Mouse (Mus musculus) testis, adult 2 months (tissue): ENCODE data around the gene N4bp3. TPM values are rescaled to one million over a fixed set of nuclear protein-coding genes. Genes with fewer than 3 reads are reported as not detected.

Experiments used
- H3K27ac ChIP-seq: fragments of 200-500 bp; 2 replicates; pipeline ENCODE4 v1.5.1; 2012; ENCODE audit warnings: low read depth, low read length; ENCODE audit not compliant: control insufficient read depth, insufficient read depth
- H3K27me3 ChIP-seq: fragments of 200-500 bp; 2 replicates; pipeline ENCODE4 v1.6.1; 2012; ENCODE audit warnings: mild to moderate bottlenecking, low read length, moderate library complexity; ENCODE audit not compliant: control insufficient read depth, insufficient read depth
- H3K36me3 ChIP-seq: fragments of 200-500 bp; 2 replicates; pipeline ENCODE4 v1.6.1; 2012; ENCODE audit warnings: mild to moderate bottlenecking, low read length; ENCODE audit not compliant: control insufficient read depth, insufficient read depth
- H3K4me1 ChIP-seq: fragments of 200-500 bp; 2 replicates; pipeline ENCODE4 v1.6.1; 2012; ENCODE audit warnings: low read length; ENCODE audit not compliant: control insufficient read depth, insufficient read depth
- H3K4me3 ChIP-seq: fragments of 200-500 bp; 2 replicates; pipeline ENCODE4 v1.5.1; 2012; ENCODE audit warnings: low read depth, mild to moderate bottlenecking, low read length, moderate library complexity, mixed read lengths; ENCODE audit not compliant: control insufficient read depth
- CTCF ChIP-seq: fragments of 200-500 bp; IDR thresholded peaks from 2 replicates; pipeline ENCODE4 v1.5.1; 2012; ENCODE audit warnings: low read depth, mild to moderate bottlenecking, inconsistent platforms, low read length, moderate library complexity; ENCODE audit not compliant: control insufficient read depth, insufficient read depth, insufficient replicate concordance
- POLR2A ChIP-seq: fragments of 200-500 bp; IDR thresholded peaks from 2 replicates; pipeline ENCODE4 v1.6.1; 2012; ENCODE audit warnings: low read depth, mild to moderate bottlenecking, inconsistent platforms, low read length, moderate library complexity; ENCODE audit not compliant: control insufficient read depth
- polyA plus RNA-seq: library from polyadenylated mRNA; depleted of rRNA; stranded (reverse); fragments of >200 nt; gene quantifications from 2 replicates; pipeline ENCODE4 v1.2.3, GENCODE M21; 2012

The N4bp3 gene
- polyA plus RNA-seq, 1 experiment = 16.3 TPM

DNA sequence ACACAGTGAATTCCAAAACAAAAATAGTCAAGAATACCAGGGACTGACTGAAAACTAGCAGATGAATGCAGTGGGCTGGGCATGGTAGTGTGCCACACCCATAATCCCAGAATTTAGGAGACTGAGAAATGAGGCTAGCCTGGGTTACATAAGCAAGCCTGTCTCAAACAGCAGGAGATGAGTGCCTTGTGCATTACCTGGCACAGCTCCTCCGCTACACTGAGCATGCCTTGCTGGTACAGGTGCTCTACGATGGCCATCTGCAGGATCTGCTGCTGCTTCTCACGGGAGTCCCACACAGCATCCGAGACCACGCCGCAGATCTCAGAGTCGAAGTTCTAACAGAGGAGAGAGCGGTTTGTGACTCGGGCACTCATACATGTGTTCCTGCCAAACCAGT, 23.2 kb downstream of the N4bp3 start:
- TF ChIP-seq POLR2A (no peak), CTCF (no peak)
- H3K4me3 ChIP-seq = no peak overlapping the region
- peaks cover 3% of the 10 kb centered on the region; the same call in 1 of the 2 replicates for H3K4me1 ChIP-seq
- no peaks in the 10 kb centered on the region; the same call in none of the 2 replicates for H3K36me3 ChIP-seq
- no peaks in the 10 kb centered on the region for H3K27me3 ChIP-seq
- no peak overlapping the region for H3K27ac ChIP-seq

DNA sequence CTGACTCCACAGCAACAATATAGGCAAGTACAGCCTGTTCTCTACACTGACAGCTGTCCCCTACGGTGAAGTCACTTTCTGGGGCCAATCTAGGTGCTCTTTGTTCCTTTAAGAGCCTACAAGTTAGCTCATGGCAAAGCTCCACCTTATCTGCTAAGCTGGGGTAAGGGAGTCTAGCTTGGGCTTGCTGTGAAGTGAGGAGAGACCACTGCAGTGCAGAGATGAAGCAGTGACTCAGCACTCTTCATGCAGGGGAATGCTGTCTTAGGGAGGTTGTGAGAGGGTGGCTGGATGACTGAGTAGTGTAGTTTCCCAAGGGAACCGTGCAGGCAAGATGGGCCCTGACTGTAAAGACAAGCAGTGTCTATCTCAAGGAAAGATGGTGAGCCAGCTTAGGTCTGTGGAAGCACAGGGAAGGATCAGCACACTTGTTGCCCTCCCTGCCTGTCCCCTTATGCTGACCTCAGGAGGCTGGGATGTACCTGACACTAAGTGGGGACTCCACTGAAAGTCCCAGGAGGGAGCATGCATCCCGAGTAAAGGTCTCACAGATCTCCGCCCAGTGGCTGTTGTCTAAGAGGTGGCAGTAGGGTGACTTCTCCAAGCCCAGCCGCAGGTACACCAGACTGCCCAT, 25.3 kb downstream of the N4bp3 start:
- Histone ChIP-seq H3K36me3 (no peaks in the 10 kb centered on the region; the same call in 1 of the 2 replicates), H3K27ac (no peak overlapping the region), H3K27me3 (no peaks in the 10 kb centered on the region), H3K4me1 (no peaks in the 10 kb centered on the region), H3K4me3 (no peak overlapping the region)
- TF ChIP-seq CTCF (no peak), POLR2A (no peak)

DNA sequence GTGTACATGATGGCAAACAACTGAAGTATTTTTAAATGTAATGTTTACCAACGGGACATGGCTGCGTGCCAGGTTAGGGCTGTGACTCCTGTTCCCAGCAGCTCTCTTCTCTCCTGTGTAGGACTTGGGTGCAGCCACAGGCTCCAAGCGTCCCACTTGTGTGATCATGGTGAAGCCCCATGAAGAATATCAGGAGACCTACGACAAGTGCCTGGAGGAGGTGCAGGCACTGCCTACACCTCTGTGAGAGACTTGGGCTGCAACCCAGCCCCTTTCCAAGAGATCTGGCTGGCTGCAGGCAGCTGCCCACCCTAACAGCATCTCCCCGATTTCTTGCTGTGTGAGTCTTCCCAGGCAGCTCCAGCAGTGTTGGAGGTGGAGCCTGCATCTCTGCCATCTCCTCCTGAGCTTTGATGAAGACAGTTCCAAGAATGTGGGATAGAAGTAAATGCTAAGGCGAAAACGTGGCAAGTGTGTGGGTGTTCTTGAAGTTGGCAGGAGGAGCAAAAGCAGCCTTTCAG, 27.6 kb downstream of the N4bp3 start:
- H3K4me3 ChIP-seq = no peak overlapping the region
- H3K27ac ChIP-seq = no peak overlapping the region
- H3K4me1 ChIP-seq = peaks cover 3% of the 10 kb centered on the region
- no peaks in the 10 kb centered on the region for H3K27me3 ChIP-seq
- TF ChIP-seq POLR2A (no peak), CTCF (no peak)
- H3K36me3 ChIP-seq = no peaks in the 10 kb centered on the region; the same call in 1 of the 2 replicates

DNA sequence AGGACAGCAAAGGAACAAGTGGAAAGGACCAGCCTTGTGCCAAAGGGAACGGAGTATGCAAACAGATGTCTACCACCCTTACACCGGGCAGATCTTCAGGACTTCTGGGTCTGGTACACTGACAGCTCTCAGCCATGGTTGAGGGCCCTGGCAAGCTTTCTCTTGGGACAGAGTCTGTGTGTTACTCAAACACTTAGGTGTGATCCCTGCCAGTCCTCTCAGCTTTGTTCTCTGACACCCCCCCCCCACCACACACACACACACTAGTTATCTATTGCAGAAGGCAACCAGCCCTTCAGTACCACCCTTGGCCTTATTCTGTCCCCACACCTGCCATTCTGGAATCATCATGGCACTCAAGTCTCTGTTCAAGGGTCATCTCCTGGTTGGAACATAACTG, 28.9 kb downstream of the N4bp3 start:
- no peaks in the 10 kb centered on the region; the same call in 1 of the 2 replicates for H3K36me3 ChIP-seq
- TF ChIP-seq POLR2A = no peak
- no peak for TF ChIP-seq CTCF
- H3K4me1 ChIP-seq = peaks cover 3% of the 10 kb centered on the region
- H3K4me3 ChIP-seq = no peak overlapping the region
- H3K27me3 ChIP-seq = no peaks in the 10 kb centered on the region
- H3K27ac ChIP-seq = no peak overlapping the region

DNA sequence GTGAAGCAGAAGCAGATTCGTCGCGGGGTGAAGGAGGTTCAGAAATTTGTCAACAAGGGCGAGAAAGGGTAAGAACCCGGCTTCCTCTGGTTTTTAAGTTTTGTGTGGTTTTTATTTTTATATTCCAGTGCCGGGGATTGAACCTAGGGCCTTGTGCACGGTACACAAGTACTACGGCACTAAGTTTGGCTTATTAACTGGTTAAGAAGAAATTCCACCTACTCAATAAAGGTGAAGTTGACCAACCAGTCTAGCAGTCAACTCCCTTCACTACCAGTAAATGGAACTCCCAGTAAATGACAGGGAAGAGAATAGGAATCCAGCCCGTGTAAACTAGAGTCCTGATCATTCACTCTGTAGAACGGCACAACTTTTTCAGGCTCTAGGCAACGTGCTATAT, 30.6 kb downstream of the N4bp3 start:
- TF ChIP-seq POLR2A = no peak
- no peak for TF ChIP-seq CTCF
- Histone ChIP-seq H3K4me1 (peaks cover 7% of the 10 kb centered on the region), H3K27me3 (no peaks in the 10 kb centered on the region), H3K27ac (peak overlapping the region; percentile 83), H3K4me3 (peak overlapping the region; percentile 97), H3K36me3 (no peaks in the 10 kb centered on the region; the same call in 1 of the 2 replicates)

DNA sequence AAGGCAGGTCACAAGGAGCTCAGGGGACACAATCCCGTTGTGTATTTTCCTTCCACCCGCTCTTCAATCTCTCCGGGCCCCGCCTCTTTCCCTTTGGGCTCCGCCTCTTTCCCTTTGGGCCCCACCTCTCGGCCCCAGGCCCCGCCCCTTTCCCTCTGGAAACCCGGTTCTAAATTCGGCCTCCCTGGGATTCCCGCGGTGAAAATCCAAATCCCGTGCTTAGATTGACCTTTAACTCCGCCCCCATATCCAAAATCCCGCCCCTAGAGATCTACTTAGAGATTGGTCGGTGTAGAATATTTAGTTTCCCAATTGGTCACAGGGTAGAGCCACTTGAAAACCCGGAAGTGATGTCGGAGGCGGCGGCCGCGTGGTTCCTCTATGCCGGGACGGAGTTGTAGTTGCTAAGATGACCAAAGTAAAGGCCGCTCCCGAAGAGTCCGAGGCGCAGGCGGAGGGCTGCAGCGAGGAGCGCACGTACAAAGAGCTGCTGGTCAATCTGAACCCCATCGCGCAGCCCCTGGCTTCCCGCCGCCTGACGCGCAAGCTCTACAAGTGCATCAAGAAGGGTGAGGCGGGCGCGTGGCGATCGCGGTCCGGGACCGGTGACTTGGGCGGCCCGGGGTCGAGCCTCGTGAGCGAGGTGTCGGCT, 31.1 kb downstream of the N4bp3 start, which contains the start of gene Nhp2:
Gene Nhp2 (plus strand): TSS at position 327 of the 652 bp plus-strand sequence.
- H3K36me3 ChIP-seq = no peaks in the 10 kb centered on the region; the same call in 1 of the 2 replicates
- H3K4me3 ChIP-seq = peak within 1 kb of the TSS; percentile 97
- TF ChIP-seq POLR2A (peak; percentile 49; the same call in 1 of the 2 replicates), CTCF (no peak)
- H3K27ac ChIP-seq = peak within 1 kb of the TSS; percentile 83
- H3K4me1 ChIP-seq = peaks cover 10% of the 10 kb centered on the region
- H3K27me3 ChIP-seq = no peaks in the 10 kb centered on the region

DNA sequence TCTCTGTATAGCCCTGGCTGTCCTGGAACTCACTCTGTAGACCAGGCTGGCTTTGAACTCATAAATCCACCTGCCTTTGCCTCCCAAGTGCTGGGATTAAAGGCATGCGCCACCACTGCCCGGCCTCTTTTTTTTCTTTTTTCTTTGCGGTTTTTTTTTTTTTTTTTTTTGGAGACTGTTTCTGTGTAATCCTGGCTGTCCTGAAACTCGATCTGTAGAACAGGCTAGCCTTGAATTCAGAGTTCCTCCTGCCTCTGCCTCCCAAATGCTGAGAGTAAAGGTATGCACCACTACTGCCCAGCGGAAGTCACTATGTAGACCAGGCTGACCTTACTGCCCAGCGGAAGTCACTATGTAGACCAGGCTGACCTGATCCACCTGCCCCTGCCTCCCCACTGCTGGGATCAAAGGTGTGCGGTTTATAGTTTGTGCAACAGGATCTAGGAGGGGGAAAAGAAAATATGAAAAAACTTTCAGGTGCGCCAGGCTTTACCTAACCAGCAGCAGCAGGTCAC, 31.7 kb downstream of the N4bp3 start:
- H3K36me3 ChIP-seq = no peaks in the 10 kb centered on the region
- H3K27me3 ChIP-seq = no peaks in the 10 kb centered on the region
- peak overlapping the region; percentile 97 for H3K4me3 ChIP-seq
- peaks cover 12% of the 10 kb centered on the region for H3K4me1 ChIP-seq
- peak overlapping the region; percentile 33; the same call in 1 of the 2 replicates for H3K27ac ChIP-seq
- TF ChIP-seq POLR2A (no peak), CTCF (no peak)
